Mouse (Mus musculus) ES-E14 (cell line): ENCODE measurements around the gene Tead1. TPM values are rescaled to one million over a fixed set of nuclear protein-coding genes. Genes with fewer than 3 reads are reported as not detected.

Experiments
- DNase-seq: peaks from one replicate; pipeline ENCODE4 v3.0.0-alpha.2; 2013; ENCODE audit warnings: low read depth, low spot score
- H3K27ac ChIP-seq: 2 replicates; pipeline ENCODE4 v1.5.1; 2012; ENCODE audit warnings: low read depth, mild to moderate bottlenecking, low read length, moderate library complexity, mixed read lengths; ENCODE audit not compliant: poor library complexity, insufficient read depth, severe bottlenecking
- H3K36me3 ChIP-seq: 2 replicates; pipeline ENCODE4 v1.6.1; 2012; ENCODE audit warnings: mild to moderate bottlenecking, low read length, moderate library complexity, mixed read lengths; ENCODE audit not compliant: control insufficient read depth, poor library complexity, insufficient read depth, severe bottlenecking
- H3K4me1 ChIP-seq, 2 experiments: fragments of 150-350 bp in 1 of 2; sonication (generic) in 1 of 2; 2 replicates each; pipeline ENCODE4 v1.6.1; 2012; ENCODE audit warnings: low read length in 2 of 2, mild to moderate bottlenecking in 1 of 2, mixed read lengths in 1 of 2; ENCODE audit not compliant: control insufficient read depth in 2 of 2, insufficient read depth in 2 of 2, poor library complexity in 1 of 2
- H3K4me3 ChIP-seq, 2 experiments: fragments of 150-350 bp in 1 of 2; sonication (generic) in 1 of 2; 2 replicates each; pipeline ENCODE4 v1.5.1; 2012; ENCODE audit warnings: low read length in 2 of 2, low read depth in 1 of 2, mild to moderate bottlenecking in 1 of 2, mixed read lengths in 1 of 2; ENCODE audit not compliant: insufficient read depth in 1 of 2, poor library complexity in 1 of 2, severe bottlenecking in 1 of 2
- H3K9ac ChIP-seq: 2 replicates; pipeline ENCODE4 v1.6.1; 2012; ENCODE audit warnings: low read depth, mild to moderate bottlenecking, low read length, mixed read lengths; ENCODE audit not compliant: poor library complexity, insufficient read depth, severe bottlenecking
- H3K9me3 ChIP-seq: fragments of 150-350 bp; sonication (generic); 2 replicates; pipeline ENCODE4 v1.6.1; 2012; ENCODE audit warnings: low read depth, mild to moderate bottlenecking, low read length; ENCODE audit not compliant: control insufficient read depth, insufficient read depth
- CHD2 ChIP-seq: IDR thresholded peaks from 2 replicates; pipeline ENCODE4 v1.6.1; 2014; ENCODE audit warnings: mild to moderate bottlenecking, low read depth, low read length, inconsistent platforms
- HCFC1 ChIP-seq: IDR thresholded peaks from 2 replicates; pipeline ENCODE4 v1.6.1; 2012; ENCODE audit warnings: low read length, inconsistent platforms, borderline replicate concordance; ENCODE audit not compliant: insufficient read depth
- MAFK ChIP-seq: IDR thresholded peaks from 2 replicates; pipeline ENCODE4 v1.6.1; 2014; ENCODE audit warnings: mild to moderate bottlenecking, low read depth, low read length, inconsistent platforms; ENCODE audit not compliant: insufficient read depth
- ZC3H11A ChIP-seq: IDR thresholded peaks from 2 replicates; pipeline ENCODE4 v1.6.1; 2012; ENCODE audit warnings: low read depth, mild to moderate bottlenecking, inconsistent platforms, low read length, borderline replicate concordance
- ZNF384 ChIP-seq: IDR thresholded peaks from 2 replicates; pipeline ENCODE4 v1.6.1; 2012; ENCODE audit warnings: low read depth, low read length, inconsistent platforms
- in situ Hi-C, 2 experiments: fragments of 600-800 bp; cut with MboI; formaldehyde crosslinking; loops; one replicate each; pipeline ENCODE4 v1.15.1; 2025; ENCODE audit warnings: low sequenced_read_pairs in 2 of 2, inconsistent platforms in 1 of 2; ENCODE audit not compliant: unreplicated experiment in 2 of 2
- total RNA-seq: library from RNA; depleted of rRNA; stranded (reverse); fragments of 300-350 nt; gene quantifications from 2 replicates; pipeline ENCODE4 v1.2.3, GENCODE M21; 2012

Gene Tead1
- total RNA-seq, 1 experiment: 90.5 TPM

- Histone ChIP-seq H3K4me1 (no peaks in the 10 kb centered on the region), H3K36me3 (no peaks in the 10 kb centered on the region), H3K27ac (no peak overlapping the region), H3K9ac (no peak overlapping the region), H3K4me3 (no peak overlapping the region), H3K9me3 (no peaks in the 10 kb centered on the region)
- in situ Hi-C loops: no loop called here
- DNase-seq: no peak
- TF ChIP-seq CHD2 (no peak), ZNF384 (no peak)
Observed at GRCm38 (mm10) chr7:112669993-112670392, 9.1 kb upstream of the Tead1 start.

- H3K36me3 ChIP-seq: no peaks in the 10 kb centered on the region
- peak overlapping the region; percentile 76 for H3K27ac ChIP-seq
- H3K9me3 ChIP-seq: no peaks in the 10 kb centered on the region
- DNase-seq: peak; percentile 64
- peak overlapping the region; percentile 79 to 99 for H3K4me3 ChIP-seq
- peaks cover 2 to 8% of the 10 kb centered on the region in 2 experiments; a peak in 3 of 4 replicates for H3K4me1 ChIP-seq
- in situ Hi-C loops: no loop called here
- TF ChIP-seq CHD2: no peak
- TF ChIP-seq ZC3H11A: no peak
- TF ChIP-seq ZNF384: no peak
- TF ChIP-seq MAFK: no peak
- TF ChIP-seq HCFC1: no peak
- H3K9ac ChIP-seq: peak overlapping the region; percentile 80
Observed at GRCm38 (mm10) chr7:112678418-112679170, 524 bp upstream of the Tead1 start.

- Histone ChIP-seq H3K4me1 (peaks cover 7 to 13% of the 10 kb centered on the region in 2 experiments), H3K4me3 (peak overlapping the region; percentile 93 to 99), H3K27ac (peak overlapping the region; percentile 90), H3K9ac (peak overlapping the region; percentile 99), H3K36me3 (no peaks in the 10 kb centered on the region), H3K9me3 (no peaks in the 10 kb centered on the region)
- TF ChIP-seq ZC3H11A: no peak
- peak; percentile 37; the same call in 1 of the 2 replicates for TF ChIP-seq HCFC1
- peak; percentile 85 for TF ChIP-seq MAFK
- TF ChIP-seq CHD2: no peak
- TF ChIP-seq ZNF384: no peak
- in situ Hi-C loops: no loop called here
- DNase-seq: no peak
Observed at GRCm38 (mm10) chr7:112679513-112680245, 561 bp downstream of the Tead1 start.

- H3K27ac ChIP-seq: no peak overlapping the region
- in situ Hi-C loops: no loop called here
Observed at GRCm38 (mm10) chr7:112680498-112681251, 1.6 kb downstream of the Tead1 start.

More at GRCm38 (mm10) chr7:112680498-112681251, 1.6 kb downstream of the Tead1 start:
- Histone ChIP-seq H3K9ac (peak overlapping the region; percentile 58), H3K4me3 (peak overlapping the region; percentile 93 to 99), H3K9me3 (no peaks in the 10 kb centered on the region), H3K36me3 (peaks cover 6% of the 10 kb centered on the region; the same call in 1 of the 2 replicates), H3K4me1 (peaks cover 13 to 16% of the 10 kb centered on the region in 2 experiments)
- no peak for TF ChIP-seq ZNF384
- TF ChIP-seq ZC3H11A: no peak
- no peak for TF ChIP-seq MAFK
- no peak for TF ChIP-seq CHD2
- TF ChIP-seq HCFC1: no peak
- peak; percentile 39 for DNase-seq
